Mouse (Mus musculus) cortical plate, adult 2 months (tissue): ENCODE data around the gene Krt34.

Experiments used
- CTCF ChIP-seq: fragments of 200-500 bp; IDR thresholded peaks from 2 replicates; pipeline ENCODE4 v1.5.1; 2011; ENCODE audit warnings: mild to moderate bottlenecking, control low read depth, low read length; ENCODE audit not compliant: insufficient read depth; ENCODE audit errors: extremely low read depth
- POLR2A ChIP-seq: fragments of 200-500 bp; IDR thresholded peaks from 2 replicates; pipeline ENCODE4 v1.6.1; 2011; ENCODE audit warnings: mild to moderate bottlenecking, low read length, control low read depth; ENCODE audit not compliant: insufficient read depth; ENCODE audit errors: extremely low read depth

DNA sequence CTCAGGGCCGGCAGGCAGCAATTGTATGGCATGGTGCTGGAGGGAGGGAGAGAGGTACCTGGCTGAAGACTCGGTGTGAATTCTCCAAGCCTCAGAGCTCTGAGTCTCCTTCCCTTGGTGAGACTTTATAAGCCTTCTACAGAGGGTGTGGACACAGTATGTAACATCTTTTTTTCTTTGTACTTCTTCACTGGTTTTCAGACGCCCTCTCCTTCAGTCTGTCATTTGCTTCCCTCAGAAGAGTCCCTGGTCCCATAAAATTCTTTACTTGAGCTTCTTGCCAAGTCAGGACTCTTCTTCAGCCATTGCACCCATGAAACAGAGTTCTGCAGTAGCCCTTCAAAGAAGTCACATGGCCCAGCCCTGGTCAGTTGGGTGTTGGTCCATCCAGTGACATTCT is 9.1 kb upstream of the Krt34 start, which contains the start of gene Krt31:
- TF ChIP-seq CTCF (no peak), POLR2A (no peak)
